Comparison of ENCODE assay signal across 19 mouse cellular contexts in genomic region chr7:144572234-144572633, GRCm38 (mm10). TPM values are rescaled to one million over a fixed set of nuclear protein-coding genes. Genes with fewer than 3 reads are reported as not detected.
DNase-seq lines count a peak whose midpoint lies in the region; ATAC-seq lines count a peak whose summit lies in the region.
"Had no signal": no experiment of that assay in that cellular context is flagged by ENCODE, and none has a peak within 500 bp of the region (broad histone marks: within the 10 kb centered on the region; RNA-seq: fewer than 3 reads in every experiment).

No protein-coding gene starts in this region.

- no peaks in the 10 kb centered on the region for H3K36me3 ChIP-seq in midbrain, embryonic 11.5 days (ENCODE audit: control insufficient read depth, insufficient read depth, low read length)
- H3K36me3 ChIP-seq in midbrain, embryonic 16.5 days (ENCODE audit: control insufficient read depth, insufficient read depth, low read length) = no peaks in the 10 kb centered on the region
- H3K36me3 ChIP-seq in kidney, embryonic 16.5 days (ENCODE audit: insufficient read depth, low read length) = no peaks in the 10 kb centered on the region
- no peaks in the 10 kb centered on the region for H3K36me3 ChIP-seq in liver, embryonic 12.5 days
- H3K36me3 ChIP-seq: embryonic facial prominence, embryonic 13.5 days; forebrain, embryonic 12.5 days; heart, embryonic 15.5 days had no signal

- H3K9me3 ChIP-seq in midbrain, embryonic 11.5 days (ENCODE audit: control insufficient read depth, low read length) = no peaks in the 10 kb centered on the region
- H3K9me3 ChIP-seq in midbrain, embryonic 16.5 days (replicated peaks; ENCODE audit: control insufficient read depth, low read length, poor library complexity, severe bottlenecking) = no peaks in the 10 kb centered on the region
- no peaks in the 10 kb centered on the region for H3K9me3 ChIP-seq in kidney, embryonic 16.5 days (ENCODE audit: low read length)
- H3K9me3 ChIP-seq in liver, embryonic 12.5 days (replicated peaks) = no peaks in the 10 kb centered on the region
- H3K9me3 ChIP-seq: embryonic facial prominence, embryonic 13.5 days; forebrain, embryonic 12.5 days; heart, embryonic 15.5 days had no signal

- H3K4me1 ChIP-seq in midbrain, embryonic 11.5 days (ENCODE audit: control insufficient read depth, insufficient read depth, low read length) = no peaks in the 10 kb centered on the region
- no peaks in the 10 kb centered on the region for H3K4me1 ChIP-seq in midbrain, embryonic 16.5 days (ENCODE audit: control insufficient read depth, insufficient read depth, low read length)
- no peaks in the 10 kb centered on the region for H3K4me1 ChIP-seq in kidney, embryonic 16.5 days (ENCODE audit: insufficient read depth, low read length)
- no peaks in the 10 kb centered on the region for H3K4me1 ChIP-seq in liver, embryonic 12.5 days
- H3K4me1 ChIP-seq: embryonic facial prominence, embryonic 13.5 days; forebrain, embryonic 12.5 days had no signal

- no peak overlapping the region for H3K9ac ChIP-seq in midbrain, embryonic 11.5 days (ENCODE audit: low read length)
- H3K9ac ChIP-seq in midbrain, embryonic 16.5 days (ENCODE audit: low read depth, low read length) = no peak overlapping the region
- no peak overlapping the region for H3K9ac ChIP-seq in kidney, embryonic 16.5 days (replicated peaks; ENCODE audit: low read length)
- H3K9ac ChIP-seq in liver, embryonic 12.5 days = no peak overlapping the region
- H3K9ac ChIP-seq: embryonic facial prominence, embryonic 13.5 days; forebrain, embryonic 12.5 days; heart, embryonic 15.5 days had no signal

- ATAC-seq in midbrain, embryonic 11.5 days (ENCODE audit: low FRiP score) = no peak
- no peak for ATAC-seq in midbrain, embryonic 16.5 days
- peak; percentile 71 for ATAC-seq in kidney, embryonic 16.5 days (ENCODE audit: low FRiP score, low TSS enrichment)
- no peak for ATAC-seq in liver, embryonic 12.5 days
- ATAC-seq: forebrain, embryonic 16.5 days had no signal

- 90% methylated on average over 5 of the region's 5 CpGs for WGBS in midbrain, embryonic 11.5 days
- 88% methylated on average over 5 of the region's 5 CpGs for WGBS in midbrain, embryonic 16.5 days
- 70% methylated on average over 5 of the region's 5 CpGs for whole genome bisulfite sequencing in kidney, embryonic 16.5 days
- 60% methylated on average over 5 of the region's 5 CpGs for WGBS in liver, embryonic 12.5 days (ENCODE audit: insufficient replicate concordance)

- DNase-seq in midbrain, embryonic 11.5 days (ENCODE audit: low spot score, missing footprints) = peak; percentile 44
- peak; percentile 45 to 85 for DNase-seq in kidney, postnatal 25 days
- no peak for DNase-seq in layer of hippocampus, postnatal 10 days (ENCODE audit: low spot score in 2 of 2)
- DNase-seq in adrenal gland, adult 18-20 months (ENCODE audit: low spot score in 2 of 2) = no peak
- DNase-seq: adrenal gland, postnatal 14 days; cerebellum, adult 11-12 months; cerebellum, adult 9-10 months; cerebellum, postnatal 36 days; gastrocnemius, postnatal 10 days; heart, adult 18-20 months; heart, postnatal 14 days had no signal

- H3K4me3 ChIP-seq in midbrain, embryonic 11.5 days (ENCODE audit: low read depth, low read length) = no peak overlapping the region
- H3K4me3 ChIP-seq in midbrain, embryonic 16.5 days (ENCODE audit: low read depth, low read length) = no peak overlapping the region
- no peak overlapping the region for H3K4me3 ChIP-seq in kidney, embryonic 16.5 days (ENCODE audit: low read length)
- no peak overlapping the region for H3K4me3 ChIP-seq in liver, embryonic 12.5 days
- H3K4me3 ChIP-seq: embryonic facial prominence, embryonic 13.5 days; forebrain, embryonic 12.5 days; heart, embryonic 15.5 days had no signal

- H3K27ac ChIP-seq in midbrain, embryonic 11.5 days (ENCODE audit: low read depth, low read length) = no peak overlapping the region
- H3K27ac ChIP-seq in midbrain, embryonic 16.5 days (ENCODE audit: low read length) = no peak overlapping the region
- peak overlapping the region; percentile 20; the same call in 1 of the 2 replicates for H3K27ac ChIP-seq in kidney, embryonic 16.5 days (ENCODE audit: low read length)
- no peak overlapping the region for H3K27ac ChIP-seq in liver, embryonic 12.5 days
- H3K27ac ChIP-seq: embryonic facial prominence, embryonic 13.5 days; forebrain, embryonic 12.5 days; heart, embryonic 15.5 days had no signal

- H3K4me2 ChIP-seq in midbrain, embryonic 11.5 days = no peak overlapping the region
- H3K4me2 ChIP-seq in midbrain, embryonic 16.5 days (ENCODE audit: low read length) = no peak overlapping the region
- H3K4me2 ChIP-seq in kidney, embryonic 16.5 days (replicated peaks; ENCODE audit: low read depth, low read length) = no peak overlapping the region
- H3K4me2 ChIP-seq in liver, embryonic 12.5 days = no peak overlapping the region
- H3K4me2 ChIP-seq: embryonic facial prominence, embryonic 13.5 days; forebrain, embryonic 12.5 days; heart, embryonic 11.5 days; heart, embryonic 15.5 days had no signal

- H3K27me3 ChIP-seq in midbrain, embryonic 11.5 days (ENCODE audit: control insufficient read depth, insufficient read depth, low read length) = no peaks in the 10 kb centered on the region; the same call in 1 of the 2 replicates
- H3K27me3 ChIP-seq in midbrain, embryonic 16.5 days (ENCODE audit: control insufficient read depth, insufficient read depth, low read depth, low read length) = no peaks in the 10 kb centered on the region
- H3K27me3 ChIP-seq in kidney, embryonic 16.5 days (ENCODE audit: insufficient read depth, low read length) = no peaks in the 10 kb centered on the region
- H3K27me3 ChIP-seq in liver, embryonic 12.5 days (replicated peaks) = peaks cover 14% of the 10 kb centered on the region
- H3K27me3 ChIP-seq: embryonic facial prominence, embryonic 13.5 days; heart, embryonic 15.5 days had no signal

RNA-seq across cellular contexts. Expression of gene Fadd, which starts 10.0 kb away (rescaled TPM):
- polyA plus RNA-seq in midbrain, embryonic 11.5 days (2014; fragmentation: Nextera tagmentation; extraction: Ambion mirVana) = 8.5 and 8.9 TPM in 2 replicates
- 4.0 and 4.5 TPM in 2 replicates for polyA plus RNA-seq in midbrain, embryonic 16.5 days (2015; fragmentation: Nextera tagmentation; extraction: Ambion mirVana)
- 13.1 and 15.7 TPM in 2 replicates for polyA plus RNA-seq in kidney, embryonic 16.5 days (2015; fragmentation: Nextera tagmentation; extraction: Ambion mirVana)
- 1 to 10 TPM; 2.9 to 3.1 TPM for total RNA-seq in layer of hippocampus, postnatal 10 days (2021)
- total RNA-seq in adrenal gland, adult 18-20 months (2021) = 1 to 10 TPM; 7.8 to 8.5 TPM
- polyA plus RNA-seq in liver, embryonic 12.5 days (2016; fragmentation: Nextera tagmentation; extraction: Ambion mirVana) = 7.7 and 8.0 TPM in 2 replicates

RNA-seq across cellular contexts. Expression of gene Ppfia1, which starts 18.7 kb away (rescaled TPM):
- polyA plus RNA-seq in midbrain, embryonic 11.5 days (2014; fragmentation: Nextera tagmentation; extraction: Ambion mirVana) = 37.5 and 43.2 TPM in 2 replicates
- polyA plus RNA-seq in midbrain, embryonic 16.5 days (2015; fragmentation: Nextera tagmentation; extraction: Ambion mirVana) = 20.8 and 24.8 TPM in 2 replicates
- 26.9 and 37.7 TPM in 2 replicates for polyA plus RNA-seq in kidney, embryonic 16.5 days (2015; fragmentation: Nextera tagmentation; extraction: Ambion mirVana)
- 10 to 100 TPM; 35.8 to 41.2 TPM for total RNA-seq in layer of hippocampus, postnatal 10 days (2021)
- total RNA-seq in adrenal gland, adult 18-20 months (2021) = 10 to 100 TPM; 40.6 to 56.2 TPM
- 29.1 and 29.9 TPM in 2 replicates for polyA plus RNA-seq in liver, embryonic 12.5 days (2016; fragmentation: Nextera tagmentation; extraction: Ambion mirVana)

Comparison
In these comparisons a context has a peak if more than half of its experiments do, and no peak if none do; other contexts are left out.
1. DNase-seq: peak in midbrain, embryonic 11.5 days (single experiment) and kidney, postnatal 25 days (2 of 2); none in layer of hippocampus, postnatal 10 days (0 of 2) and adrenal gland, adult 18-20 months (0 of 2).